Mouse (Mus musculus) limb, embryonic 14.5 days (tissue): Measurements from ENCODE around the gene Cep350. TPM values are rescaled to one million over a fixed set of nuclear protein-coding genes. Genes with fewer than 3 reads are reported as not detected.

Experiments
- ATAC-seq: fragments of 200-750 bp; cut with Nextera tagmentation; 2 replicates; pipeline ENCODE4 v1.8.0; 2017; ENCODE audit warnings: low read depth, moderate number of reproducible peaks, moderate TSS enrichment; ENCODE audit not compliant: low FRiP score
- DNase-seq: peaks from one replicate; pipeline ENCODE4 v3.0.0-alpha.2; 2015; ENCODE audit warnings: low spot score
- H3K27ac ChIP-seq: fragments of 300-500 bp; sonication (generic); replicated peaks from 2 replicates; pipeline ENCODE4 v1.5.1; 2014; ENCODE audit warnings: low read depth, mild to moderate bottlenecking, low read length, moderate library complexity, mixed read lengths
- H3K27me3 ChIP-seq: fragments of 300-500 bp; sonication (generic); 2 replicates; pipeline ENCODE4 v1.6.1; 2014; ENCODE audit warnings: low read length, mixed read lengths; ENCODE audit not compliant: control insufficient read depth, insufficient read depth
- H3K36me3 ChIP-seq: fragments of 300-500 bp; sonication (generic); 2 replicates; pipeline ENCODE4 v1.6.1; 2014; ENCODE audit warnings: mild to moderate bottlenecking, low read length, moderate library complexity, mixed read lengths; ENCODE audit not compliant: control insufficient read depth, insufficient read depth
- H3K4me1 ChIP-seq: fragments of 300-500 bp; sonication (generic); 2 replicates; pipeline ENCODE4 v1.6.1; 2014; ENCODE audit warnings: antibody characterized with exemption, low read length, mixed read lengths; ENCODE audit not compliant: control insufficient read depth, insufficient read depth
- H3K4me2 ChIP-seq: fragments of 300-500 bp; sonication (generic); replicated peaks from 2 replicates; pipeline ENCODE4 v1.6.1; 2014; ENCODE audit warnings: low read depth, mild to moderate bottlenecking, low read length, moderate library complexity; ENCODE audit not compliant: severe bottlenecking
- H3K4me3 ChIP-seq: fragments of 300-500 bp; sonication (generic); replicated peaks from 2 replicates; pipeline ENCODE4 v1.5.1; 2014; ENCODE audit warnings: low read length
- H3K9ac ChIP-seq: fragments of 300-500 bp; sonication (generic); 2 replicates; pipeline ENCODE4 v1.6.1; 2014; ENCODE audit warnings: mild to moderate bottlenecking, low read depth, low read length, moderate library complexity; ENCODE audit not compliant: severe bottlenecking
- H3K9me3 ChIP-seq: fragments of 300-500 bp; sonication (generic); 2 replicates; pipeline ENCODE4 v1.6.1; 2016; ENCODE audit warnings: low read length; ENCODE audit not compliant: control insufficient read depth
- POLR2A ChIP-seq: fragments of 200-500 bp; IDR thresholded peaks from 2 replicates; pipeline ENCODE4 v1.8.0; 2012; ENCODE audit warnings: inconsistent platforms, mild to moderate bottlenecking, moderate library complexity, borderline replicate concordance; ENCODE audit not compliant: insufficient read depth, insufficient read length; ENCODE audit errors: extremely low read depth
- WGBS: fragments of 180-500 bp; shearing (Covaris S2); extraction: QIAGEN DNeasy Blood & Tissue Kit; methylation state at CpG from one replicate; pipeline ENCODE4 v1.1.7; 2014; 5-methylcytosine and 5-hydroxymethylcytosine counted together
- polyA plus RNA-seq, 2 experiments: library from polyadenylated mRNA; depleted of rRNA in 1 of 2; stranded (reverse) in 1 of 2; unstranded in 1 of 2; fragments of >200 nt; fragmentation: Nextera tagmentation in 1 of 2; extraction: Ambion mirVana in 1 of 2; gene quantifications; 2 replicates each; pipeline versions ENCODE4 v1.2.1 to v1.2.3; 2012 to 2014

Gene Cep350
- polyA plus RNA-seq, 2 experiments, result 10.9 to 13.4 TPM

GRCm38 (mm10) chr1:155812581-155813499 is 160.2 kb downstream of the Cep350 start, which contains the start of gene Qsox1:
Gene Qsox1 (minus strand): TSS chr1:155812889.
- H3K9me3 ChIP-seq, result no peaks in the 10 kb centered on the region
- H3K27ac ChIP-seq, result peak within 1 kb of the TSS; percentile 55
- WGBS, result 1% methylated on average over 64 of the region's 67 CpGs
- TF ChIP-seq POLR2A, result no peak
- peaks cover 23% of the 10 kb centered on the region for H3K4me1 ChIP-seq
- H3K4me2 ChIP-seq, result peak within 1 kb of the TSS; percentile 60
- peak within 1 kb of the TSS; percentile 73 for H3K9ac ChIP-seq
- peak; percentile 96 for ATAC-seq
- peak within 1 kb of the TSS; percentile 81 for H3K4me3 ChIP-seq
- DNase-seq, result peak; percentile 89
- H3K36me3 ChIP-seq, result no peaks in the 10 kb centered on the region
- no peaks in the 10 kb centered on the region for H3K27me3 ChIP-seq

GRCm38 (mm10) chr1:155811995-155812580 is 161.0 kb downstream of the Cep350 start:
- Histone ChIP-seq H3K27ac (peak overlapping the region; percentile 55; the same call in 1 of the 2 replicates), H3K36me3 (no peaks in the 10 kb centered on the region), H3K9ac (peak overlapping the region; percentile 73), H3K9me3 (no peaks in the 10 kb centered on the region), H3K27me3 (no peaks in the 10 kb centered on the region), H3K4me1 (peaks cover 23% of the 10 kb centered on the region), H3K4me2 (peak overlapping the region; percentile 60), H3K4me3 (peak overlapping the region; percentile 81)
- peak; percentile 6 for DNase-seq
- 3% methylated on average over 21 of the region's 22 CpGs for WGBS
- no peak; the same call in 1 of the 2 replicates for ATAC-seq
- TF ChIP-seq POLR2A, result no peak

GRCm38 (mm10) chr1:155810616-155811015 is 162.4 kb downstream of the Cep350 start:
- Histone ChIP-seq H3K36me3 (no peaks in the 10 kb centered on the region), H3K27me3 (no peaks in the 10 kb centered on the region), H3K4me3 (no peak overlapping the region), H3K4me1 (peaks cover 23% of the 10 kb centered on the region), H3K9ac (no peak overlapping the region), H3K9me3 (no peaks in the 10 kb centered on the region), H3K4me2 (peak overlapping the region; percentile 60), H3K27ac (0 out of 2 replicates have a peak overlapping the region, but pooled peaks have one; percentile 20)
- 27% methylated on average over 7 of the region's 7 CpGs for WGBS
- no peak for TF ChIP-seq POLR2A
- DNase-seq (peak; percentile 14), ATAC-seq (peak; percentile 11)

- Histone ChIP-seq H3K4me2 (peak overlapping the region; percentile 60; the same call in 1 of the 2 replicates), H3K4me3 (no peak overlapping the region), H3K9me3 (no peaks in the 10 kb centered on the region), H3K27me3 (no peaks in the 10 kb centered on the region), H3K27ac (0 out of 2 replicates have a peak overlapping the region, but pooled peaks have one; percentile 20), H3K36me3 (no peaks in the 10 kb centered on the region), H3K4me1 (peaks cover 23% of the 10 kb centered on the region), H3K9ac (0 out of 2 replicates have a peak overlapping the region, but pooled peaks have one; percentile 8)
- no peak for TF ChIP-seq POLR2A
- no peak for ATAC-seq
- DNase-seq, result peak; percentile 11
- 63% methylated on average over 10 of the region's 10 CpGs for WGBS
Measured at GRCm38 (mm10) chr1:155809706-155810442, 163.2 kb downstream of the Cep350 start.

GRCm38 (mm10) chr1:155808261-155808660 is 164.8 kb downstream of the Cep350 start:
- 95% methylated on average over 4 of the region's 4 CpGs for WGBS
- ATAC-seq (no peak), DNase-seq (no peak)
- TF ChIP-seq POLR2A, result no peak
- Histone ChIP-seq H3K27me3 (no peaks in the 10 kb centered on the region), H3K4me2 (no peak overlapping the region), H3K9me3 (no peaks in the 10 kb centered on the region), H3K4me1 (peaks cover 26% of the 10 kb centered on the region), H3K27ac (no peak overlapping the region), H3K4me3 (no peak overlapping the region), H3K9ac (no peak overlapping the region), H3K36me3 (0 out of 2 replicates have a peak, but pooled peaks cover 2% of the 10 kb centered on the region)
